Mouse (Mus musculus): ENCODE measurements around the gene Alox8.

The Alox8 gene

GRCm38 (mm10) chr11:69197743-69198142 lies at the start of gene Alox8:
Alox8 (minus strand) TSS chr11:69197843.
- peak; percentile 18 to 25 for DNase-seq

- DNase-seq = no peak
These were observed 48.0 kb upstream of the Alox8 start for GRCm38 (mm10) chr11:69245643-69246042.

- peak; percentile 61 to 70 for DNase-seq
These were observed 47.3 kb upstream of the Alox8 start for GRCm38 (mm10) chr11:69244911-69245310.

GRCm38 (mm10) chr11:69236926-69237260 lies 39.2 kb upstream of the Alox8 start, which contains the start of gene Gucy2e:
Gucy2e (minus strand) TSS chr11:69237036.
- no peak for DNase-seq

GRCm38 (mm10) chr11:69236061-69236925 lies 38.6 kb upstream of the Alox8 start:
- no peak for DNase-seq

- DNase-seq = peak; percentile 84 to 95
These were observed 37.8 kb upstream of the Alox8 start for GRCm38 (mm10) chr11:69235285-69236060.

GRCm38 (mm10) chr11:69233141-69233540 lies 35.5 kb upstream of the Alox8 start:
- DNase-seq = no peak

- DNase-seq = no peak
These were observed 32.8 kb upstream of the Alox8 start for GRCm38 (mm10) chr11:69230420-69230819.

GRCm38 (mm10) chr11:69225715-69226114 lies 28.1 kb upstream of the Alox8 start:
- DNase-seq = no peak

GRCm38 (mm10) chr11:69223101-69223500 lies 25.5 kb upstream of the Alox8 start:
- DNase-seq = no peak

GRCm38 (mm10) chr11:69221070-69221469 lies 23.4 kb upstream of the Alox8 start:
- DNase-seq = no peak

- no peak for DNase-seq
These were observed 21.0 kb upstream of the Alox8 start for GRCm38 (mm10) chr11:69218661-69219060.

GRCm38 (mm10) chr11:69217411-69217810 lies 19.8 kb upstream of the Alox8 start:
- DNase-seq = no peak

GRCm38 (mm10) chr11:69211431-69211830 lies 13.8 kb upstream of the Alox8 start:
- DNase-seq = peak; percentile 74

- DNase-seq = no peak
These were observed 5.0 kb upstream of the Alox8 start for GRCm38 (mm10) chr11:69202469-69203230.

GRCm38 (mm10) chr11:69200231-69200630 lies 2.6 kb upstream of the Alox8 start:
- DNase-seq = no peak

GRCm38 (mm10) chr11:69199251-69199650 lies 1.6 kb upstream of the Alox8 start:
- DNase-seq = no peak

- peak; percentile 39 to 46 for DNase-seq
These were observed 449 bp downstream of the Alox8 start for GRCm38 (mm10) chr11:69197194-69197593.

GRCm38 (mm10) chr11:69196766-69197165 lies 877 bp downstream of the Alox8 start:
- peak; percentile 65 to 71 for DNase-seq

GRCm38 (mm10) chr11:69192840-69193239 lies 4.8 kb downstream of the Alox8 start:
- DNase-seq = peak; percentile 47 to 61

- DNase-seq = no peak
These were observed 11.7 kb downstream of the Alox8 start for GRCm38 (mm10) chr11:69185936-69186335.

- no peak for DNase-seq
These were observed 12.6 kb downstream of the Alox8 start for GRCm38 (mm10) chr11:69185031-69185430.

GRCm38 (mm10) chr11:69180120-69180519 lies 17.5 kb downstream of the Alox8 start:
- no peak for DNase-seq

Data from cerebellum, adult 18-20 months (tissue).